Mouse (Mus musculus) MEL (cell line): ENCODE data around the gene Acox2.

ENCODE experiments used
- RAD21 ChIP-seq: IDR thresholded peaks from 2 replicates; pipeline ENCODE4 v1.6.1; 2011; ENCODE audit warnings: mild to moderate bottlenecking, low read depth, low read length, improper control_type of control experiment
- ZNF384 ChIP-seq: IDR thresholded peaks from 2 replicates; pipeline ENCODE4 v1.6.1; 2012; ENCODE audit warnings: low read depth, mild to moderate bottlenecking, inconsistent platforms, low read length, improper control_type of control experiment

DNA sequence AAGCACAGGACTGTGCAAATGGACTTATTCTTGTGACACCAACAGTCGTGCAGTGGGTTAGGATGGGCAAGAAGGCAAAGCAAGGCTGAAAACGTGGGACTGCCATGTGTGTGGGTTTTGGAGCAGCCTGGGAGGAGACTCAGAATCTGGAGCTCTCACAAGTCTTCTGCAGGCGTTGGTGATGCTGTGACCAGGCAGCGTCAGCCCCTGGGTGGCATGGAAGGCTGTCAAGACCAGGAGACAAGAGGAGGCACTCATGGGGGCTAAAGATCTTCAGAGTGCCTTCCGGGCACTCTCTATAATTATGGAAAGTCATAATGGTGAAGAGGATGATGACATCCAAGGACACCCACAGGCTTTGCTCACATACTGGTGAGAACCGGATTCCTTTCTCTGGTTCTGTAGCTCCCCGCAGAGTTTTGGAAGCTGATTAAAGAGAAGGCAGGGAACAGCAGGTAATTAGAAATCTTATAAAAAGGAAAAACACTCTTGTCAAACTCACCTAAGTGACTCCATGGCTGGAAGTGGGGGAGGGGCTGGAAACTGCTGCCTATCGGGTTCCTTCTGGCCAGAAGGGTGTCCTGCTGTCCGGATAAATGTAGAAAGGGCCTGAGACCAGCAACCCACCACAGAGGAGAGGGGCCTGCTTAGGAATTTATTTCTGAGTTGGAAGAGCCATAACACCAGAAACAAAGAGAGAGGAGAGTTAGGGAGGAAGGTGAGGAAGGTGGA is 52.8 kb downstream of the Acox2 start:
- TF ChIP-seq RAD21 (no peak), ZNF384 (no peak)
